Mouse (Mus musculus) c-Kit-negative CD71-positive TER-119-positive erythroid progenitor cells, embryonic 14.5 days (primary cell): ENCODE measurements around the gene Car3.

Experiments used
- DNase-seq: peaks from one replicate; pipeline ENCODE4 v3.0.0-alpha.2; 2013; ENCODE audit warnings: low read depth, low spot score

Car3 gene

DNA sequence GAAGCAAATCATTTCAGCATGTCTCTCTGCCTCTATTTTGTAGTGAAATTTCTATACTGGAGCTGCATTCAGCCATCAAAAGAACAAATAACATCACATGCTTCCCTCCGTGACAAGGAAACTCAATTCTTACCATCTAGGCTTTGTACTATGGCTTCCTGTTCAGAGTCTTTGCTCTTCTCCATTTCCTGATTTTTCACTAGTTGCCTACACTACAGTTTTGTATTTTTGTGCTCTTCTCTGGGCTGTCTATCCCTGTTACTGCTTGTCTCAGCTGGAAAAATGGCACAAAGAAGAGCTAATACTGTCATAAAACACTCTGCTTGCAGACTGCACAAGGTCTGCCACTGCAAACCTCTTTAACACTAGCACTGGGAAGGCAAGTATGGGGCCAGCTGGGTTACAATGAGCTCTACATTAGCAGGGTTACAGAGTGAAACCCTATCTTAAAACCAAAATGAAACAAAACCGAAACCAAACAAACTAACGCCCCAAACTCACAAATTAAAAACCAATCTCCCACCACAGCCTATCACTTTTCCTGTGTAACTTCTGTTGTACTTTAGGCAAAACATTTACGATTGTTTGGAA, 48.8 kb downstream of the Car3 start:
- DNase-seq, result no peak

DNA sequence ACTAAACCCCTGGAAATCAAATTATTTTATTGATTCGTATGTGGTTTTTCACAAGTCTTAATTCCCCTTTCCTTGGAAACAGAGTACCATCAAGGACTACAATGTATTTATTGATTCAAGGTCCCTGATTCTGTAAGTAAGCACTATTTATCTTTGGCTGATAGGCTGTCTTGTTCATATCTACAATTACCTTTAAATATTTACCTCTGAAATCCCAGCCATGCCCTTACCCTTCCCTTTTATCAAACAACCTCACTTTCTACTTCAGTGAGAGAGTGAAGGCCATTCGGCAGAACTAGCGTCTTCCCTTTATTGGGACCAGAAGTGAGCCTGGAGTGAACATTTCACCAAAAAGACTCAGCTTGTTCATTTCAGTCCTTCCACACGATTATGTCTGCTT, 50.5 kb downstream of the Car3 start:
- DNase-seq, result no peak

DNA sequence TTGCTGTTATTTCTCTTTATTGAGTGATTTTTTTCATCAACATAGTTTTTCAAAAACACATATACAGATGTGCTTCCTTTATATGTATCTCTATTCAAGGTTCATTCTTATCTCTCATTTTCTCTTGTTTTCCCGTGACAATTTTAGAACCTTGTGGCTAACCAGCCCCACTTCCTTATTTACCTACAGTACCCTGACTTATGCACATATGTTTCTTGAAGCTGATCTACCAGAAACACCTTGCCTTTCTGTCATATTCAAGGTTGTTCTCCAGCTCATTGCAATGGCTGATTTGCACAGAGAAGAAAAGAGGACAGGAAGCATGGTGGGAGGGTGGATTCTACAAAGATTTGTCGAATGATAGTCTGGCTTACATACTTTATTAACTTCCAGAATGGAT, 52.0 kb downstream of the Car3 start:
- DNase-seq, result no peak

GRCm38 (mm10) chr3:14917261-14917660, 53.9 kb downstream of the Car3 start:
- no peak for DNase-seq
